Mouse (Mus musculus): Measurements from ENCODE around the gene Tmem121b. TPM values are rescaled to one million over a fixed set of nuclear protein-coding genes. Genes with fewer than 3 reads are reported as not detected.
A peak's percentile ranks its signal among the peaks of the same experiment; 100 is the strongest.

Tmem121b gene
- polyA plus RNA-seq, 1 experiment from 2014 or later: 3.5 TPM

DNA sequence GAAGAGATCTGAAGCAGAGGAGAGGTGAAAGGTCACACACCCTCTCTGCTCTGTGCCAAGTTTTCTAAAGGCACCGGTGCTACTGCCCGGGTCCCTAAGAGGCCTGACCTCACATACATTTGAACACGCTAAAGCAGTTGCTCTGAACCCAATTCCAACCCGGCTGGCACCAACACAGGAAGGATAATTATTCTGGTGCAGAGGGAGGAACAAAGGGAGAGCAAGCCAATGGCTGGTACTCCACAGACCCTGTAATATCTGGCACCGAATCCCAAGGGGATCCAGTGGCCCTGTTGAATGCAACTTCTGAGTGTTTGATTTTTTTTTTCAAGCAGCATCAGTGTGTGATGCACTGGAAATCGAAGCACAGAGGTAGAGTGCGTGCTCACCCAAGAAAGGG, 2.5 kb downstream of the Tmem121b start:
- H3K4me1 ChIP-seq: peaks cover 48% of the 10 kb centered on the region
- H3K4me3 ChIP-seq: peak overlapping the region; percentile 67
- 34% methylated on average over 7 of the region's 7 CpGs for whole genome bisulfite sequencing
- ATAC-seq (replicated peaks): no peak
- 0 out of 2 replicates have a peak overlapping the region, but pooled peaks have one; percentile 1 for H3K9ac ChIP-seq (replicated peaks)
- no peaks in the 10 kb centered on the region for H3K27me3 ChIP-seq
- no peak overlapping the region for H3K27ac ChIP-seq (replicated peaks)
- no peaks in the 10 kb centered on the region for H3K36me3 ChIP-seq
- no peaks in the 10 kb centered on the region for H3K9me3 ChIP-seq
- H3K4me2 ChIP-seq (replicated peaks): peak overlapping the region; percentile 57

GRCm38 (mm10) chr6:120489461-120489860, 4.1 kb downstream of the Tmem121b start:
- Histone ChIP-seq H3K9me3 (no peaks in the 10 kb centered on the region), H3K27ac (replicated peaks) (no peak overlapping the region), H3K9ac (replicated peaks) (no peak overlapping the region), H3K36me3 (no peaks in the 10 kb centered on the region), H3K4me3 (no peak overlapping the region), H3K4me2 (replicated peaks) (no peak overlapping the region), H3K27me3 (no peaks in the 10 kb centered on the region), H3K4me1 (peaks cover 49% of the 10 kb centered on the region)
- 65% methylated on average over 2 of the region's 2 CpGs for WGBS
- ATAC-seq (replicated peaks): no peak

DNA sequence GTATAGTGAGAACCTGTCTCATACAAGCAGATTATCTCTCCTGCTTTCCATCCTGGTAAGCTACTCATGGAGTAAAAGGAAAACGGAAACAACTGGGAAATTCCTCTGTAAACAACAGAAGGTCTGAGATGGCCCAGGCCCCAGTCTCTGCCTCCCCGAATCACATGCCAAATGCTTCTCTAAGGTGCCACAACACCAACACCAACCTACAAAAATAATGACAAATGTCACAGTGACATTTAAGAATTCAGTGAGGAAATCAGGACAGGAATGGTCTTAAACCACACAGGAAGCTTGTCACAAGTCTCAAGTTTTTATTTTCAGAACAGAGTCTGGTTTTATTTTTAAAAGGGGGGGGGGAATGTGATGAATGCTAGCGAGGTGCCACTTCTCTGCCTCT, 5.0 kb downstream of the Tmem121b start:
- WGBS: 70% methylated on average over 3 of the region's 3 CpGs
- Histone ChIP-seq H3K4me1 (peaks cover 44% of the 10 kb centered on the region), H3K36me3 (no peaks in the 10 kb centered on the region), H3K27ac (replicated peaks) (no peak overlapping the region), H3K4me3 (no peak overlapping the region), H3K9me3 (no peaks in the 10 kb centered on the region), H3K9ac (replicated peaks) (no peak overlapping the region), H3K4me2 (replicated peaks) (no peak overlapping the region), H3K27me3 (no peaks in the 10 kb centered on the region)
- ATAC-seq (replicated peaks): no peak

DNA sequence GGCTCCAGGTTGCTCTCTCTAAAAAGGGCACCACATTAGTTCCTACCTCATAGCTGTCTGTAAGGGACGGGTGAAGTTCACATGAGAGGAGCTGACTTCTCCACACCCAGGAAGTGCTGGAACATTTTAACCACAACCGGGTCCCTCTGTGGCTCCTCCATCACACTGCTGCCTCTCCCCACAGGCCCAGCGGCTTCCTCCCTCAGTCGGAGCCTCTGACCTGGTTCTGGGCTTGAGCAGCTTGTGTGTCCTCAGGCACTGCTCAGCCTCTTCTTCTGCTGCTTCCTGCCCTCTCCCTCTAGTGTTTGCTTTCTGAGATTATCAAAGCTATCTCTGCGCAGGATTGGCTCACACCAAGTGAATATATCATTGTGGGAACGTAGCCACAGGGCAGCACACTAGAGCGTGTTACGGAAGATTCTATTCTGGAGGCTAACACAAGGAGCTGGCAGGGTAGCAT, 7.5 kb downstream of the Tmem121b start:
- Histone ChIP-seq H3K4me3 (no peak overlapping the region), H3K4me1 (peaks cover 24% of the 10 kb centered on the region), H3K9me3 (no peaks in the 10 kb centered on the region), H3K27ac (replicated peaks) (no peak overlapping the region), H3K9ac (replicated peaks) (no peak overlapping the region), H3K36me3 (peaks cover 4% of the 10 kb centered on the region; the same call in 1 of the 2 replicates), H3K4me2 (replicated peaks) (no peak overlapping the region), H3K27me3 (no peaks in the 10 kb centered on the region)
- ATAC-seq (replicated peaks): no peak
- WGBS: 76% methylated on average over 8 of the region's 8 CpGs

- H3K27me3 ChIP-seq: no peaks in the 10 kb centered on the region
- H3K36me3 ChIP-seq: peaks cover 4% of the 10 kb centered on the region; the same call in 1 of the 2 replicates
- no peak overlapping the region for H3K9ac ChIP-seq (replicated peaks)
- 69% methylated on average over 3 of the region's 3 CpGs for WGBS
- no peak overlapping the region for H3K4me2 ChIP-seq (replicated peaks)
- no peak for ATAC-seq (replicated peaks)
- no peak overlapping the region for H3K27ac ChIP-seq (replicated peaks)
- no peaks in the 10 kb centered on the region for H3K9me3 ChIP-seq
- peaks cover 13% of the 10 kb centered on the region for H3K4me1 ChIP-seq
- no peak overlapping the region for H3K4me3 ChIP-seq
Measured at GRCm38 (mm10) chr6:120485038-120485437, 8.6 kb downstream of the Tmem121b start.

GRCm38 (mm10) chr6:120483211-120483626, 10.4 kb downstream of the Tmem121b start:
- Histone ChIP-seq H3K4me1 (0 out of 2 replicates have a peak, but pooled peaks cover 4% of the 10 kb centered on the region), H3K27me3 (no peaks in the 10 kb centered on the region), H3K9me3 (no peaks in the 10 kb centered on the region), H3K27ac (replicated peaks) (no peak overlapping the region), H3K36me3 (peaks cover 4% of the 10 kb centered on the region; the same call in 1 of the 2 replicates), H3K4me2 (replicated peaks) (no peak overlapping the region), H3K4me3 (no peak overlapping the region), H3K9ac (replicated peaks) (no peak overlapping the region)
- WGBS: 35% methylated on average over 8 of the region's 8 CpGs
- no peak for ATAC-seq (replicated peaks)

DNA sequence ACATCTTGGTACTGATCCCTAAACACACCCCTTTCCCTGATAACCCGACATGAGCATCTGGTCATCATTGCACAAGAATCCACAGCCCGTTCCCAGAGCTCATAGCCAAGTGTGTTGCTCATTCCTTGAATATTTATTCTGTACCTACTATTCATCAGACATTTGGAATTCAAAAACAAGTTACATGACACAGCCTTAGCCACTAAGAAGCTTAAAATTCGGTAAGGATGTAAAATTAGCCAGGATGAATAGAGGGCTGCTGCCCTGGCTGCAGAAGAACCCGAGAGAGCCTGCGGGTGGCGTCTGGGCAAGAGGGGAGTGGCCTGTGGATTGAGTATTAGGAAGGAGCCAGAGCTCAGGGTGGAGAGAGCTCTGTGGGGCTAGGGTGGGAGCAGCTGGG, 10.9 kb downstream of the Tmem121b start:
- Histone ChIP-seq H3K4me1 (0 out of 2 replicates have a peak, but pooled peaks cover 4% of the 10 kb centered on the region), H3K4me2 (replicated peaks) (no peak overlapping the region)
- no peak for ATAC-seq (replicated peaks)

GRCm38 (mm10) chr6:120482021-120482420, 11.6 kb downstream of the Tmem121b start:
- Histone ChIP-seq H3K36me3 (peaks cover 4% of the 10 kb centered on the region; the same call in 1 of the 2 replicates), H3K9ac (replicated peaks) (no peak overlapping the region), H3K4me2 (replicated peaks) (no peak overlapping the region), H3K27ac (replicated peaks) (no peak overlapping the region), H3K4me3 (no peak overlapping the region), H3K4me1 (0 out of 2 replicates have a peak, but pooled peaks cover 4% of the 10 kb centered on the region), H3K9me3 (no peaks in the 10 kb centered on the region), H3K27me3 (no peaks in the 10 kb centered on the region)
- WGBS: 90% methylated on average over 14 of the region's 14 CpGs
- ATAC-seq (replicated peaks): no peak

More for the DNA sequence above, 10.9 kb downstream of the Tmem121b start:
- no peaks in the 10 kb centered on the region for H3K9me3 ChIP-seq
- H3K27ac ChIP-seq (replicated peaks): no peak overlapping the region
- WGBS: 41% methylated on average over 6 of the region's 6 CpGs
- H3K36me3 ChIP-seq: peaks cover 4% of the 10 kb centered on the region; the same call in 1 of the 2 replicates
- H3K27me3 ChIP-seq: no peaks in the 10 kb centered on the region
- no peak overlapping the region for H3K4me3 ChIP-seq
- no peak overlapping the region for H3K9ac ChIP-seq (replicated peaks)

GRCm38 (mm10) chr6:120481538-120481937, 12.1 kb downstream of the Tmem121b start:
- 0 out of 2 replicates have a peak, but pooled peaks cover 4% of the 10 kb centered on the region for H3K4me1 ChIP-seq
- no peak overlapping the region for H3K27ac ChIP-seq (replicated peaks)
- no peak overlapping the region for H3K9ac ChIP-seq (replicated peaks)

GRCm38 (mm10) chr6:120480361-120480760, 13.2 kb downstream of the Tmem121b start:
- H3K36me3 ChIP-seq: peaks cover 4% of the 10 kb centered on the region; the same call in 1 of the 2 replicates
- no peaks in the 10 kb centered on the region for H3K9me3 ChIP-seq
- no peaks in the 10 kb centered on the region for H3K27me3 ChIP-seq
- H3K9ac ChIP-seq (replicated peaks): no peak overlapping the region
- H3K4me3 ChIP-seq: no peak overlapping the region
- no peak overlapping the region for H3K4me2 ChIP-seq (replicated peaks)
- ATAC-seq (replicated peaks): no peak
- H3K4me1 ChIP-seq: no peaks in the 10 kb centered on the region
- 84% methylated on average over 5 of the region's 5 CpGs for WGBS
- H3K27ac ChIP-seq (replicated peaks): no peak overlapping the region

More at GRCm38 (mm10) chr6:120481538-120481937, 12.1 kb downstream of the Tmem121b start:
- Histone ChIP-seq H3K36me3 (peaks cover 4% of the 10 kb centered on the region; the same call in 1 of the 2 replicates), H3K4me2 (replicated peaks) (no peak overlapping the region), H3K4me3 (no peak overlapping the region), H3K27me3 (no peaks in the 10 kb centered on the region), H3K9me3 (no peaks in the 10 kb centered on the region)
- 89% methylated on average over 6 of the region's 6 CpGs for WGBS
- ATAC-seq (replicated peaks): no peak

- peaks cover 4% of the 10 kb centered on the region; the same call in 1 of the 2 replicates for H3K36me3 ChIP-seq
- ATAC-seq (replicated peaks): no peak
- no peak overlapping the region for H3K4me3 ChIP-seq
- WGBS: 93% methylated on average over 2 of the region's 2 CpGs
- no peaks in the 10 kb centered on the region for H3K4me1 ChIP-seq
- no peak overlapping the region for H3K27ac ChIP-seq (replicated peaks)
- no peaks in the 10 kb centered on the region for H3K27me3 ChIP-seq
- no peak overlapping the region for H3K4me2 ChIP-seq (replicated peaks)
- H3K9me3 ChIP-seq: no peaks in the 10 kb centered on the region
- H3K9ac ChIP-seq (replicated peaks): no peak overlapping the region
Measured at GRCm38 (mm10) chr6:120479302-120479701, 14.3 kb downstream of the Tmem121b start.

DNA sequence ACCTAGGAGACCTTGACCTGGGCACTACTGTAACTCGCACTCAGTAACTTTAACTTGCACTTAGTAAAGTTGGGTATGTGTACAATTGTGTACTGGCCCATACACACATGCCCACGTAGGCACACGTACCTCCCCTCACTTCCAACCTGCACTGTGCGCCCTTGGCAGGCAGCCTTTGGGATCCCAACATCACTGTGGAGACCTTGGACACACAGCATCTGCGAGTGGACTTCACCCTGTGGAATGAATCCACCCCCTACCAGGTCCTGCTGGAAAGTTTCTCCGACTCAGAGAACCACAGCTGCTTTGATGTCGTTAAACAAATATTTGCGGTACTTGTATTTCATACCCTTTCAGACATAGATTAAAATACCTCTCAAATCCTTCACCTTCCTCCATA, 18.3 kb downstream of the Tmem121b start:
- Histone ChIP-seq H3K36me3 (no peaks in the 10 kb centered on the region), H3K4me2 (replicated peaks) (no peak overlapping the region), H3K9me3 (no peaks in the 10 kb centered on the region), H3K27ac (replicated peaks) (no peak overlapping the region), H3K4me1 (peaks cover 22% of the 10 kb centered on the region), H3K27me3 (no peaks in the 10 kb centered on the region), H3K4me3 (no peak overlapping the region), H3K9ac (replicated peaks) (no peak overlapping the region)
- WGBS: 87% methylated on average over 8 of the region's 8 CpGs
- ATAC-seq (replicated peaks): no peak

GRCm38 (mm10) chr6:120473427-120473826, 20.2 kb downstream of the Tmem121b start:
- Histone ChIP-seq H3K4me2 (replicated peaks) (no peak overlapping the region), H3K36me3 (no peaks in the 10 kb centered on the region), H3K27me3 (no peaks in the 10 kb centered on the region), H3K4me3 (no peak overlapping the region), H3K9ac (replicated peaks) (no peak overlapping the region), H3K4me1 (peaks cover 22% of the 10 kb centered on the region), H3K27ac (replicated peaks) (no peak overlapping the region), H3K9me3 (no peaks in the 10 kb centered on the region)
- no peak for ATAC-seq (replicated peaks)
- WGBS: 33% methylated on average over 5 of the region's 5 CpGs

Measured in forebrain, embryonic 15.5 days (tissue).